Mouse (Mus musculus): Measurements from ENCODE around the gene Mylk. TPM values are rescaled to one million over a fixed set of nuclear protein-coding genes. Genes with fewer than 3 reads are reported as not detected.

Mylk gene
- total and polyA plus RNA-seq, 3 experiments, result 0.04 to 0.10 TPM; not detected in 1

DNA sequence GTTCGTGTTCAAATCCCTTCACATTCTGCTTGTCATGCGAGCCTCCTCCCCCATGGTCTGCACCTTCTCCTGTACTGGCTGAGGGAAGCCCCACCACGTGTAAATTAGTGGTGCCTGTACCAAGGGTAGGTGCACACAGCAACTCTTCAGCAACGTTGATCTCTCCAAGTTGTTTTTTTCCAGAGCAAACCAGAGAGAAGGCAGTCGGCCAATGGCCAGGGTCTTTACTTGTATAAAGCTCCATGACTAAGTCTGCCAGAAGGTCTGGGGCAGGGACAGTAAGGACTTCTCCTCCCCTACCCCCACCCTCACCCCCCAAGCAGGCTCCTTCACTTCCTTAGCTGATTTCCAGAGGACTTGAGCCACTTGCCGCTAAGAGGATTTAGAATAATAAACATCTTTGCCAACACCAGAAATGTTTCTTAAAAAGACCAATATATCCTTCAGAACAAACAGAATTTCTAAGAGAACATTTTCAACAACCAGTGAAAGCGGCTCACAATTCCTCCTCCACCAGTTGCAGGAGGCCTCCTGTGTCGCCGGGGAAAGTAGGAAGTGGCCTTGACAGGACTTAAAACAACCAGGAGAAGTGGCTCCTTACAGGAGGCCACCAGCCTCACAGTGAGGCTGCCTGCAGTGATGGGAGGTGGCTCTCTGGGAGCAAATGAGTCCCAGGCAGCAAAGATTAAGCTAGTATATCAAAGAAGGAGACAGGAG lies 216.0 kb downstream of the Mylk start:
- TF ChIP-seq ZKSCAN1 (IDR thresholded peaks at IDR 0.05; ENCODE audit: borderline replicate concordance, low read depth, low read length), result no peak
- no peak for TF ChIP-seq JUND (conservative IDR thresholded peaks at IDR 0.05; ENCODE audit: low read depth, low read length)
- no peak for TF ChIP-seq RAD21 (IDR thresholded peaks at IDR 0.05; ENCODE audit: low read depth, low read length)
- no peak for TF ChIP-seq BHLHE40 (IDR thresholded peaks at IDR 0.05; ENCODE audit: low read depth, low read length)
- no peak for TF ChIP-seq POLR2A (IDR thresholded peaks at IDR 0.05; ENCODE audit: low read depth, low read length)
- TF ChIP-seq ZNF384 (IDR thresholded peaks at IDR 0.05; ENCODE audit: low read depth, low read length), result no peak
- no peaks in the 10 kb centered on the region for H3K4me1 ChIP-seq (ENCODE audit: control insufficient read depth in 1 of 2, insufficient read depth in 2 of 2)
- H3K9ac ChIP-seq (ENCODE audit: insufficient read depth, low read depth), result no peak overlapping the region
- no peak overlapping the region for H3K4me2 ChIP-seq (ENCODE audit: insufficient read depth, low read depth, poor library complexity, severe bottlenecking)
- peaks cover 92% of the 10 kb centered on the region for H3K27me3 ChIP-seq (replicated peaks)
- H3K36me3 ChIP-seq (replicated peaks in 1 of 2; ENCODE audit: control insufficient read depth in 1 of 2, insufficient read depth in 1 of 2, low read length in 1 of 2), result no peaks in the 10 kb centered on the region
- in situ Hi-C loops (cut with MboI; ENCODE audit: low pct_ligation_motif_present, low pct_unique_long_range_greater_than_20kb, low sequenced_read_pairs) (no loop called here), dilution Hi-C loops (cut with MboI; ENCODE audit: extremely low pct_ligation_motif_present, extremely low pct_unique_long_range_greater_than_20kb, low sequenced_read_pairs) (no loop called here)
- no peak overlapping the region for H3K4me3 ChIP-seq (replicated peaks in 1 of 3; ENCODE audit: low read depth in 2 of 3, low read length in 2 of 3, poor library complexity in 1 of 3)
- no peak for DNase-seq (ENCODE audit: extremely low read depth)
- no peaks in the 10 kb centered on the region for H3K9me3 ChIP-seq (replicated peaks; ENCODE audit: low read length)
- no peak overlapping the region for H3K27ac ChIP-seq (ENCODE audit: insufficient read depth, low read depth)
- no peaks in the 10 kb centered on the region for H3K79me2 ChIP-seq (replicated peaks; ENCODE audit: control insufficient read depth, extremely low read depth, insufficient read depth, poor library complexity, severe bottlenecking)

DNA sequence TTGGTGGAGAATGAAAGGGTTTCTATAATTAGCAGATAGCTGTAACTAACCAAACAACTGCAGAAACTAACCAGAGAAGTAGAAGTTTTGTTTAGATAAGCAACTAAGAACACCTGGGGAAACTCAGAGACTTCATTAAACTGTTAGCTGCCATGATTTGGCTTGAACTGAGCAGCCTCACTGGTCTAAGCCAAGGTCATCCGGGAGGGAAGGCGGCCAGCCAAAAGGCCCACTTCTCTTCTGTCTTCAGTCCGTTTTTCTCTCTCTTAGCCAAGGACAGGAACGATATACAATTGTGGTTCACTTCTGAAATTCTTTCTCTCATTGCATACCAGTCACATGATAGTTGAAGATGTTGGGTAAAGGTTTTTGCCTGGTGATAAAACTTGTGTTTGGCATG lies 217.3 kb downstream of the Mylk start:
- H3K27ac ChIP-seq (ENCODE audit: insufficient read depth, low read depth), result no peak overlapping the region
- no peak overlapping the region for H3K9ac ChIP-seq (ENCODE audit: insufficient read depth, low read depth)
- no peaks in the 10 kb centered on the region for H3K36me3 ChIP-seq (replicated peaks in 1 of 2; ENCODE audit: control insufficient read depth in 1 of 2, insufficient read depth in 1 of 2, low read length in 1 of 2)
- no peak overlapping the region for H3K4me2 ChIP-seq (ENCODE audit: insufficient read depth, low read depth, poor library complexity, severe bottlenecking)
- no peaks in the 10 kb centered on the region for H3K9me3 ChIP-seq (replicated peaks; ENCODE audit: low read length)
- no peak for TF ChIP-seq MAZ (IDR thresholded peaks at IDR 0.05; ENCODE audit: low read depth, low read length)
- TF ChIP-seq POLR2A (IDR thresholded peaks at IDR 0.05; ENCODE audit: low read depth, low read length), result no peak
- TF ChIP-seq MAFK (IDR thresholded peaks at IDR 0.05; ENCODE audit: insufficient replicate concordance, low read length), result no peak
- no peak for TF ChIP-seq ZNF384 (IDR thresholded peaks at IDR 0.05; ENCODE audit: low read depth, low read length)
- TF ChIP-seq IRF4 (IDR thresholded peaks at IDR 0.05; ENCODE audit: low read depth, low read length), result no peak
- no peak for TF ChIP-seq NELFE (IDR thresholded peaks at IDR 0.05; ENCODE audit: low read depth, low read length)
- no peak for TF ChIP-seq JUND (conservative IDR thresholded peaks at IDR 0.05; ENCODE audit: low read depth, low read length)
- TF ChIP-seq CHD1 (IDR thresholded peaks at IDR 0.05; ENCODE audit: low read depth, low read length), result no peak
- no peak for TF ChIP-seq MAX (IDR thresholded peaks at IDR 0.05; ENCODE audit: low read length)
- no peak for TF ChIP-seq ELF1 (IDR thresholded peaks at IDR 0.05; ENCODE audit: low read depth, low read length)
- TF ChIP-seq JUN (IDR thresholded peaks at IDR 0.05; ENCODE audit: insufficient read depth, low read depth, low read length), result no peak
- no peak for TF ChIP-seq ZKSCAN1 (IDR thresholded peaks at IDR 0.05; ENCODE audit: borderline replicate concordance, low read depth, low read length)
- no peak for TF ChIP-seq POLR2AphosphoS2 (IDR thresholded peaks at IDR 0.05; ENCODE audit: low read depth, low read length)
- no peak for TF ChIP-seq UBTF (IDR thresholded peaks at IDR 0.05; ENCODE audit: low read depth, low read length)
- TF ChIP-seq USF2 (conservative IDR thresholded peaks at IDR 0.05; ENCODE audit: low read depth, low read length), result no peak
- TF ChIP-seq ZC3H11A (IDR thresholded peaks at IDR 0.05; ENCODE audit: low read depth, low read length), result no peak
- no peak for TF ChIP-seq KAT2A (IDR thresholded peaks at IDR 0.05; ENCODE audit: insufficient replicate concordance, low read length)
- no peaks in the 10 kb centered on the region for H3K4me1 ChIP-seq (ENCODE audit: control insufficient read depth in 1 of 2, insufficient read depth in 2 of 2)
- dilution Hi-C loops (cut with MboI; ENCODE audit: extremely low pct_ligation_motif_present, extremely low pct_unique_long_range_greater_than_20kb, low sequenced_read_pairs), result no loop called here
- no peaks in the 10 kb centered on the region for H3K79me2 ChIP-seq (replicated peaks; ENCODE audit: control insufficient read depth, extremely low read depth, insufficient read depth, poor library complexity, severe bottlenecking)
- peaks cover 95% of the 10 kb centered on the region for H3K27me3 ChIP-seq (replicated peaks)
- no peak overlapping the region for H3K4me3 ChIP-seq (replicated peaks in 1 of 3; ENCODE audit: low read depth in 2 of 3, low read length in 2 of 3, poor library complexity in 1 of 3)
- no peak for DNase-seq (ENCODE audit: extremely low read depth)
- in situ Hi-C loops (cut with MboI; ENCODE audit: low pct_ligation_motif_present, low pct_unique_long_range_greater_than_20kb, low sequenced_read_pairs), result no loop called here

Data from CH12.LX (cell line).